ENCODE assay signal across 22 mouse cellular contexts in genomic region chr13:52591831-52592230, GRCm38 (mm10). TPM values are rescaled to one million over a fixed set of nuclear protein-coding genes. Genes with fewer than 3 reads are reported as not detected.
DNase-seq lines count a peak whose midpoint lies in the region; ATAC-seq and TF ChIP-seq lines count a peak whose summit lies in the region.
"Had no signal": no experiment of that assay in that cellular context is flagged by ENCODE, and none has a peak within 500 bp of the region (broad histone marks: within the 10 kb centered on the region; RNA-seq: fewer than 3 reads in every experiment).

No protein-coding gene starts in this region.

- H3K27ac ChIP-seq in CH12.LX (ENCODE audit: insufficient read depth, low read depth): peak overlapping the region; percentile 90

- dilution Hi-C loops in CH12.LX (cut with MboI; ENCODE audit: extremely low pct_ligation_motif_present, extremely low pct_unique_long_range_greater_than_20kb, low sequenced_read_pairs): no loop called here

- DNase-seq in CH12.LX (ENCODE audit: extremely low read depth): no peak
- peak; percentile 39 to 72 for DNase-seq in natural killer cell, adult 2 months (ENCODE audit: low spot score in 2 of 2)
- DNase-seq in adipocyte (ENCODE audit: low spot score): no peak
- no peak for DNase-seq in spleen, postnatal 36 days (ENCODE audit: low spot score in 2 of 2)
- DNase-seq: adrenal gland, adult 2 months; adrenal gland, adult 8-10 months; adrenal gland, postnatal 10 days; adrenal gland, postnatal 14 days; adrenal gland, postnatal 25 days; adrenal gland, postnatal 36 days; B cell, adult 2 months; cerebellum, adult 11 months; cerebellum, adult 11-12 months; cerebellum, adult 18-20 months; cerebellum, adult 2 months; cerebellum, adult 8-10 months had no signal

- no peaks in the 10 kb centered on the region for H3K27me3 ChIP-seq in megakaryocyte, embryonic 14.5 days (replicated peaks)
- no peaks in the 10 kb centered on the region for H3K27me3 ChIP-seq in CH12.LX (replicated peaks)

- H3K9me3 ChIP-seq in megakaryocyte, embryonic 14.5 days: no peaks in the 10 kb centered on the region
- peaks cover 27% of the 10 kb centered on the region for H3K9me3 ChIP-seq in CH12.LX (replicated peaks; ENCODE audit: low read length)

- TF ChIP-seq POLR2A in CH12.LX (IDR thresholded peaks at IDR 0.05; ENCODE audit: low read depth, low read length): no peak

- H3K79me2 ChIP-seq in CH12.LX (replicated peaks; ENCODE audit: control insufficient read depth, extremely low read depth, insufficient read depth, poor library complexity, severe bottlenecking): peaks cover 89% of the 10 kb centered on the region

- peak overlapping the region; percentile 67 for H3K4me3 ChIP-seq in megakaryocyte, embryonic 14.5 days (replicated peaks)
- peak overlapping the region in 1 of 3 experiments; percentile 3 for H3K4me3 ChIP-seq in CH12.LX (replicated peaks in 1 of 3; ENCODE audit: low read depth in 2 of 3, low read length in 2 of 3, poor library complexity in 1 of 3)

- no peak for TF ChIP-seq CTCF in CH12.LX (conservative IDR thresholded peaks at IDR 0.05 in 1 of 2, IDR thresholded peaks at IDR 0.05 in 1 of 2; ENCODE audit: low read depth in 2 of 2, low read length in 2 of 2)

- H3K4me2 ChIP-seq in CH12.LX (ENCODE audit: insufficient read depth, low read depth, poor library complexity, severe bottlenecking): peak overlapping the region; percentile 33

- in situ Hi-C loops in CH12.LX (cut with MboI; ENCODE audit: low pct_ligation_motif_present, low pct_unique_long_range_greater_than_20kb, low sequenced_read_pairs): no loop called here

- peaks cover 93% of the 10 kb centered on the region for H3K36me3 ChIP-seq in megakaryocyte, embryonic 14.5 days (replicated peaks; ENCODE audit: low read length)
- peaks cover 10% of the 10 kb centered on the region in 2 experiments for H3K36me3 ChIP-seq in CH12.LX (replicated peaks in 1 of 2; ENCODE audit: control insufficient read depth in 1 of 2, insufficient read depth in 1 of 2, low read length in 1 of 2)
- H3K36me3 ChIP-seq: G1E had no signal

- TF ChIP-seq RAD21 in CH12.LX (IDR thresholded peaks at IDR 0.05; ENCODE audit: low read depth, low read length): no peak

- no peak for ATAC-seq in megakaryocyte, adult 5-6 weeks (ENCODE audit: poor library complexity, severe bottlenecking)
- ATAC-seq: activated CD4-positive, CD25-positive, alpha-beta regulatory T cell, adult 4 months; CD4-positive, CD25-positive, alpha-beta regulatory T cell, adult 4 months; Patski had no signal

- H3K9ac ChIP-seq in CH12.LX (ENCODE audit: insufficient read depth, low read depth): no peak overlapping the region; the same call in 1 of the 2 replicates

- TF ChIP-seq EP300 in CH12.LX (IDR thresholded peaks at IDR 0.05; ENCODE audit: low read length): peak; percentile 79

- peaks cover 99% of the 10 kb centered on the region for H3K4me1 ChIP-seq in megakaryocyte, embryonic 14.5 days
- peaks cover 15 to 29% of the 10 kb centered on the region in 2 experiments for H3K4me1 ChIP-seq in CH12.LX (ENCODE audit: control insufficient read depth in 1 of 2, insufficient read depth in 2 of 2)

TF ChIP-seq in CH12.LX, 34 proteins besides CTCF, POLR2A, EP300 and RAD21:
- TF ChIP-seq ZMIZ1 (IDR thresholded peaks at IDR 0.05; ENCODE audit: low read depth, low read length): no peak
- TF ChIP-seq IRF4 (IDR thresholded peaks at IDR 0.05; ENCODE audit: low read depth, low read length): peak; percentile 95
- no peak for TF ChIP-seq MAX (IDR thresholded peaks at IDR 0.05; ENCODE audit: low read length)
- no peak for TF ChIP-seq USF2 (conservative IDR thresholded peaks at IDR 0.05; ENCODE audit: low read depth, low read length)
- TF ChIP-seq ELF1 (IDR thresholded peaks at IDR 0.05; ENCODE audit: low read depth, low read length): no peak
- TF ChIP-seq JUN (IDR thresholded peaks at IDR 0.05; ENCODE audit: insufficient read depth, low read depth, low read length): peak; percentile 59
- TF ChIP-seq UBTF (IDR thresholded peaks at IDR 0.05; ENCODE audit: low read depth, low read length): no peak
- TF ChIP-seq TCF12 (IDR thresholded peaks at IDR 0.05; ENCODE audit: low read depth, low read length): peak; percentile 58; the same call in 1 of the 2 replicates
- TF ChIP-seq NELFE (IDR thresholded peaks at IDR 0.05; ENCODE audit: low read depth, low read length): no peak
- no peak for TF ChIP-seq E2F4 (IDR thresholded peaks at IDR 0.05; ENCODE audit: insufficient replicate concordance, low read depth, low read length)
- TF ChIP-seq MXI1 (IDR thresholded peaks at IDR 0.05; ENCODE audit: low read depth, low read length): peak; percentile 61; the same call in 1 of the 2 replicates
- TF ChIP-seq MYC (IDR thresholded peaks at IDR 0.05; ENCODE audit: low read depth, low read length): peak; percentile 40; the same call in 1 of the 2 replicates
- no peak for TF ChIP-seq SMC3 (IDR thresholded peaks at IDR 0.05; ENCODE audit: low read depth, low read length)
- TF ChIP-seq MAZ (IDR thresholded peaks at IDR 0.05; ENCODE audit: low read depth, low read length): no peak
- TF ChIP-seq HCFC1 (IDR thresholded peaks at IDR 0.05; ENCODE audit: low read depth, low read length): no peak
- no peak for TF ChIP-seq CHD1 (IDR thresholded peaks at IDR 0.05; ENCODE audit: low read depth, low read length)
- no peak for TF ChIP-seq USF1 (IDR thresholded peaks at IDR 0.05; ENCODE audit: low read depth, low read length)
- peak; percentile 46 for TF ChIP-seq ETS1 (conservative IDR thresholded peaks at IDR 0.05; ENCODE audit: low read depth, low read length)
- TF ChIP-seq CHD2 (IDR thresholded peaks at IDR 0.05; ENCODE audit: low read length): no peak
- TF ChIP-seq ZNF384 (IDR thresholded peaks at IDR 0.05; ENCODE audit: low read depth, low read length): no peak
- no peak for TF ChIP-seq POLR2AphosphoS2 (IDR thresholded peaks at IDR 0.05; ENCODE audit: low read depth, low read length)
- no peak for TF ChIP-seq PAX5 (IDR thresholded peaks at IDR 0.05; ENCODE audit: low read length)
- TF ChIP-seq KAT2A (IDR thresholded peaks at IDR 0.05; ENCODE audit: insufficient replicate concordance, low read length): no peak
- TF ChIP-seq JUND (conservative IDR thresholded peaks at IDR 0.05; ENCODE audit: low read depth, low read length): peak; percentile 86
- TF ChIP-seq NRF1 (IDR thresholded peaks at IDR 0.05; ENCODE audit: low read depth, low read length): no peak
- TF ChIP-seq RCOR1 (conservative IDR thresholded peaks at IDR 0.05; ENCODE audit: low read depth, low read length): no peak
- TF ChIP-seq ZC3H11A (IDR thresholded peaks at IDR 0.05; ENCODE audit: low read depth, low read length): no peak
- TF ChIP-seq BHLHE40 (IDR thresholded peaks at IDR 0.05; ENCODE audit: low read depth, low read length): peak; percentile 66
- TF ChIP-seq SIN3A (IDR thresholded peaks at IDR 0.05; ENCODE audit: low read length): no peak
- no peak for TF ChIP-seq MAFK (IDR thresholded peaks at IDR 0.05; ENCODE audit: insufficient replicate concordance, low read length)
- no peak for TF ChIP-seq TBP (conservative IDR thresholded peaks at IDR 0.05; ENCODE audit: low read depth, low read length)
- TF ChIP-seq ZKSCAN1 (IDR thresholded peaks at IDR 0.05; ENCODE audit: borderline replicate concordance, low read depth, low read length): no peak
- TF ChIP-seq GABPA (IDR thresholded peaks at IDR 0.05; ENCODE audit: insufficient replicate concordance, low read depth, low read length): no peak
- peak; percentile 74; the same call in 1 of the 2 replicates for TF ChIP-seq MEF2A (IDR thresholded peaks at IDR 0.05; ENCODE audit: borderline replicate concordance, low read depth, low read length)

RNA-seq across cellular contexts. Expression of gene Syk, which starts 8.9 kb away (rescaled TPM):
- polyA plus RNA-seq in megakaryocyte, embryonic 14.5 days (2012; ENCODE audit: insufficient read depth, low replicate concordance): 33.3 and 55.7 TPM in 2 replicates
- total RNA-seq in megakaryocyte, adult 5-6 weeks (2015): 87.8 and 90.2 TPM in 2 replicates
- 157 and 178 TPM in 2 replicates for total RNA-seq in megakaryocyte, adult 5-6 weeks (2017)
- total RNA-seq in CH12.LX (2012; rRNA removed): 151 and 163 TPM in 2 replicates
- 108 and 117 TPM in 2 replicates for total RNA-seq in CH12.LX (2014; rRNA removed)
- polyA plus RNA-seq in CH12.LX (2012; ENCODE audit: insufficient read length, low read depth): 171 and 185 TPM in 2 replicates
- polyA plus RNA-seq: G1E, Patski had no signal

Comparison
In these comparisons a context has a peak if more than half of its experiments do, and no peak if none do; other contexts are left out.
1. DNase-seq: peak in natural killer cell, adult 2 months (2 of 2); none in CH12.LX (single experiment), adipocyte (single experiment) and spleen, postnatal 36 days (0 of 2).